16 mouse cellular contexts compared by ENCODE assay signal in the genomic region with DNA sequence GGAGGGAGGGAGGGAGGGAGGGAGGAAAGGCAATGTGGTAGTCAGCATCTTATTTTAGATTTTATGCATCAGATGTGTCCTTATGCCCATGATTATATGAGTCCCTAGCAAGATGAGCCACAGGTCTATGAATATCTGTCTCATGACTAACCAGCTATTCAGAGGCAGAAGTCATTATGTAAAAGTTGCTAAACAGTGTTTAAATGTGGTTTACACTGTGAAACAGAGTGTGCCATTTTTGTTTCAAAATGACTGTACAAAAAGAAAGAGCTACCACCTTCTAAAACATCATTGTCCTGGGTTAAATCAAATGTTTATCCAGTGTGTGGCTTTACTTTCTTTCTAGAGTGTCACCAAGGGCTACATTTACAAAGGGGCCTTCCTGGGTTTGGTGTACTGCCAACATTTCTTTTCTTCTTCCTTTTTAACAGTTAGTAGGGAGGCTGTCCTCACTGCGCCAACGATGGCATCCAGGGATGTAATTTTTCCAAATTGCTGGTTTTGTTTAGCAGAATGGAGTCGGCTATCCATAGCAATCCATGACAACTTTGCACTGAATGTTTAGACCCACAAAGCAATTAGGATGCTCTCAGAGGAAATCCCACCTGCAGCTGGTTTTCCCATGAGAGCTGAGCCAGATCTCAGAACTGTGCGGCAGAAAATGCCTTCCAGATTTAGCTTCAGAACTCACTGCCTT.
DNase-seq lines count a peak whose midpoint lies in the region; ATAC-seq and TF ChIP-seq lines count a peak whose summit lies in the region.
"Had no signal": no experiment of that assay in that cellular context is flagged by ENCODE, and none has a peak within 500 bp of the region (broad histone marks: within the 10 kb centered on the region; RNA-seq: fewer than 3 reads in every experiment).

No protein-coding gene starts in this region.

- H3K9ac ChIP-seq in embryonic facial prominence, embryonic 14.5 days (ENCODE audit: low read depth, low read length), result no peak overlapping the region
- H3K9ac ChIP-seq: heart, embryonic 13.5 days; limb, embryonic 12.5 days; liver, postnatal 0 days; midbrain, embryonic 13.5 days had no signal

- H3K4me3 ChIP-seq in embryonic facial prominence, embryonic 14.5 days (ENCODE audit: low read depth, low read length), result no peak overlapping the region
- H3K4me3 ChIP-seq in olfactory bulb, adult 2 months (ENCODE audit: insufficient read depth, low read depth, low read length), result no peak overlapping the region
- H3K4me3 ChIP-seq: heart, embryonic 13.5 days; limb, embryonic 12.5 days; midbrain, embryonic 13.5 days had no signal

- ATAC-seq in embryonic facial prominence, embryonic 14.5 days (ENCODE audit: low read depth), result peak; percentile 26; the same call in 1 of the 2 replicates
- ATAC-seq: liver, postnatal 0 days; midbrain, embryonic 13.5 days had no signal

- H3K4me1 ChIP-seq in embryonic facial prominence, embryonic 14.5 days (ENCODE audit: control insufficient read depth, insufficient read depth, low read length), result no peaks in the 10 kb centered on the region
- no peaks in the 10 kb centered on the region for H3K4me1 ChIP-seq in olfactory bulb, adult 2 months (ENCODE audit: control insufficient read depth, insufficient read depth, low read length)
- H3K4me1 ChIP-seq: heart, embryonic 13.5 days; midbrain, embryonic 13.5 days had no signal

- H3K4me2 ChIP-seq in embryonic facial prominence, embryonic 14.5 days (ENCODE audit: low read depth, low read length), result no peak overlapping the region
- H3K4me2 ChIP-seq: heart, embryonic 13.5 days; limb, embryonic 12.5 days; midbrain, embryonic 13.5 days had no signal

- no peak overlapping the region for H3K27ac ChIP-seq in embryonic facial prominence, embryonic 14.5 days (replicated peaks; ENCODE audit: low read depth, low read length)
- peak overlapping the region; percentile 99 for H3K27ac ChIP-seq in olfactory bulb, adult 2 months (ENCODE audit: insufficient read depth, low read depth, low read length)
- H3K27ac ChIP-seq: heart, embryonic 13.5 days; limb, embryonic 12.5 days; midbrain, embryonic 13.5 days had no signal

- no peaks in the 10 kb centered on the region for H3K27me3 ChIP-seq in embryonic facial prominence, embryonic 14.5 days (replicated peaks; ENCODE audit: control insufficient read depth, insufficient read depth, low read length)
- H3K27me3 ChIP-seq: heart, embryonic 13.5 days; limb, embryonic 12.5 days; midbrain, embryonic 13.5 days had no signal

- peak; percentile 3 for DNase-seq in layer of hippocampus, adult 9-10 months (ENCODE audit: low spot score)
- no peak for DNase-seq in layer of hippocampus, adult 11-12 months (ENCODE audit: low spot score)
- peak; percentile 76 for DNase-seq in brain, adult 2 months (ENCODE audit: low read depth, low spot score)
- DNase-seq in embryonic facial prominence, embryonic 14.5 days (ENCODE audit: low spot score), result peak; percentile 45
- no peak for DNase-seq in kidney, postnatal 36 days
- no peak for DNase-seq in thymus, adult 18-20 months
- DNase-seq: cerebellum, adult 11-12 months; embryo, embryonic 11 days; gastrocnemius, postnatal 36 days; kidney, postnatal 14 days; liver, postnatal 0 days; lung, postnatal 4 days had no signal

- TF ChIP-seq CTCF in olfactory bulb, adult 2 months (IDR thresholded peaks at IDR 0.05; ENCODE audit: insufficient read depth, low read depth, low read length), result no peak

- TF ChIP-seq POLR2A in olfactory bulb, adult 2 months (IDR thresholded peaks at IDR 0.05; ENCODE audit: insufficient read depth, low read depth, low read length), result no peak

- 43% methylated on average over 4 of the region's 4 CpGs for WGBS in embryonic facial prominence, embryonic 14.5 days
- WGBS in olfactory bulb, adult 2 months, result 14% methylated on average over 4 of the region's 4 CpGs

- H3K9me3 ChIP-seq in embryonic facial prominence, embryonic 14.5 days (ENCODE audit: control insufficient read depth, low read length), result no peaks in the 10 kb centered on the region
- H3K9me3 ChIP-seq: heart, embryonic 13.5 days; limb, embryonic 12.5 days; midbrain, embryonic 13.5 days had no signal

- no peaks in the 10 kb centered on the region for H3K36me3 ChIP-seq in embryonic facial prominence, embryonic 14.5 days (ENCODE audit: control insufficient read depth, insufficient read depth, low read length)
- H3K36me3 ChIP-seq: heart, embryonic 13.5 days; limb, embryonic 12.5 days; midbrain, embryonic 13.5 days had no signal

Comparison
In these comparisons a context has a peak if more than half of its experiments do, and no peak if none do; other contexts are left out.
1. DNase-seq: peak in layer of hippocampus, adult 9-10 months (single experiment), brain, adult 2 months (single experiment) and embryonic facial prominence, embryonic 14.5 days (single experiment); none in layer of hippocampus, adult 11-12 months (single experiment), kidney, postnatal 36 days (0 of 2) and thymus, adult 18-20 months (0 of 2).